Mouse (Mus musculus): ENCODE results near the gene Atg4d.
"Not testable (repeated sequence)": the region's sequence is repeated elsewhere in the genome, so short reads cannot be mapped to it uniquely, and the experiment has no call there.

Gene Atg4d

GRCm38 (mm10) chr9:21275013-21275710, 10.1 kb downstream of the Atg4d start:
- no peak for DNase-seq

- no peak for DNase-seq
These were observed 10.6 kb downstream of the Atg4d start for GRCm38 (mm10) chr9:21275727-21276126.

DNA sequence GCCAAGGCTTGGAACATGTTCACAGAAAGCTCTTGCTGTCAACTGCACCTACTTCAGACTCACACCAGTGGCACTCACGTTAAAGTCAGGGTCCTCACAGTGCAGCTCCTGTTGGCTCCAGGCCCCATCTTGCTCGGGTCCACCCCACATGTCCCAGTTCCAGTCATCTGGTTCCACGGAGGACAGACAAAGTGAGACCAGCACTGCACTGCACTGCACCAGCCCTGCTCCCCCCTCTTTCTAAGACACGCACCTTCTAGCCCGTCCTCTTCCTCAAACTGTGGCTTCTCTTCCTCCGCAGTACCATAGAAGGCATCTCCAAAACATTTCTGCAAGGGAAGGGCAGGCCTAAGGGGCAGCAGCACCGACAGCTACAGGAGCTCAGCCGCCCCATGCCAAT, 11.2 kb downstream of the Atg4d start:
- DNase-seq, result no peak

DNA sequence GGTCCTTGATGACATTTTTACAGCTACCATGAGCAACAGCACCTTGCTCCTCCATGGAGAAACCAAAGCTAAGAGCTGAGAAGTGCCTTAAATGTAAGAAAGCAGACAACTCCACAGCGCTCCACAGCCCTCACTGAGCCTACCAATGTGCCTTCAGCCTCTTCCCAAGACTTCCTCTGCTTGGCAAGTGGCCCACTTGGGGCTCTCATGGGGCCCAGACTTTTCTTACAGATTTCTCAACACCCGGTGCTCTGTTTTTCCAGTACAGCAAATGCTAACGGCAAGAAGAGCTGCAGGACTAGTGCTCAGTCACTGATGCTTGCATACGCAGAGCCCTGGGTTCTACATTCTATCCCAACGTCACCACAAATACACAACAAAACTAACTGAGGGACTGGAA, 12.7 kb downstream of the Atg4d start:
- no peak for DNase-seq

DNA sequence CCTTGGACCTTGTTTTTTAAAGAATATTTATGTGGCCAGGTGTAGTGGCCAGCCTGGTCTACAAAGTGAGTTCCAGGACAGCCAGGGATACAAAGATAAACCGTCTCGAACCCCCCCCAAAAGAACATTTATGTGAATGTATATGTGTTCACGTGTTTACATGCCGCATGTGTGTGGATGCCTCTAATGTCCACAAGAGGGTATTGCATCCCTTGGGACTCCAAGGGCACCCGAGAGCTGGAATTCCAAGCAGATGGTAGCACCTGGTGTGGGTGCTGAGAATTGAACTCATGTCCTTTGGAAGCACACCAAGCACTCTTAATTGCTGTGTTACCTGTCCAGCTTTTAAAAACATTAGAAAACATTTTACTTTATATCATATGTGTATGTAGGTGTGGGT, 18.5 kb downstream of the Atg4d start:
- DNase-seq, result no peak

DNA sequence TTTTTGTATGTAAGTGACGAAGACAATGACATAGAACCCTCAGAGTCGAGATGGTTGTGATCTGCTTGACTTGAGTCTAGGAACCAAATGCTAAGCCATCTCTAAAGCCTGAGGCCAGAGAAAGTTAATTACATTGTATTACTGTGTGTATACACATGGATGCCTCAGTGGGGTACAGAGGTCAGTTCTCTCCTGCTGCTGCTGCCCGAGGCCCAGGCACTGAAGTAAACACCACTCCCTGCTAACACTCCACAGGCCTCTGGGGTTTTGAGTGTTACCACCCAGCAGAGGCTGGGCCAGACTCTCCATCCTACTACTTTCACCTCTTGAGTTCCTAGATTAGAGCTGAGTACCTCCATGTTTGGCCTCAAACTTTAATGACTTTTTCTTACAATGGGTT, 18.9 kb downstream of the Atg4d start:
- DNase-seq, result no peak

- no peak for DNase-seq
These were observed 21.7 kb downstream of the Atg4d start for GRCm38 (mm10) chr9:21286753-21287152.

DNA sequence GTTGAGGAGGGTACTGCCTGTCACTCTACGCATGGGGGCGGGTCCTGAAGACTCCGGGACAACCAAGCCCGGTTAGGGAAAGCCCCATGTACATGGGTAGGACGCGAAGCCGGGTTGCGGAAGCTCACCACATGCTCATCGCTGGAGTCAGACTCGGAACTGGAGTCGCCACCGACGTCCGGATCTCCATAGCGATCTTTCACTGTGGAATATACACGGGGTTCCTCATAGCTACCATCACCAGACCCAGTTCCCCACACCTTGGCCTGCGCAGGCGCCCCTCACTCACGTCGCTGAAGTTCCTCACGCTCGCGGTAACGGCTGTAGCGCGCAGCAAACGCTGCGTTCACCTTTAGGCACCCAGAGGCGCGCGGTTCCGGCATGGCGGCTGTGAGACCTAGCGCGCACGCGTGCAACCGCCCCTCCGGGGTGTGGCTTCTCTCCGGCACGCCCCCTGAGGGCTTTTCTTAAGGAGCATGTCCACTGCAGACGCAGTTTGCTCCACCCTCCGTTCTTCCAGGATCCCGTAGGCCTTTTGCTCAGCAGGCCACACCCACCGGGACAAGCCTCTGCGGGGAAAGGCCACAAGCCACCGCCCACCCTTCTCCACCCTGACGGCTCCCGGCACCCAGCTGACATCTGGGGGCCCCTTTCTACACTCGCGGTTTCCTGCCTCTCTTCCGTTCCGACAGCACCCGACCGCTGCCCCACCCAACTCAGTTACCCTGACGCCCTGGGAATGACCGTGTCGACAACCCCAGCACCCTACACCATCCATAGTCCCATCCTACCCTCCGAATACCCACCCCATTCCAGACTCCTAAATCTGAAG, 22.7 kb downstream of the Atg4d start, which contains the start of gene Kri1:
Gene Kri1, minus strand, starts transcription at position 399 of the 832 bp plus-strand sequence.
- DNase-seq, result peak; percentile 100

DNA sequence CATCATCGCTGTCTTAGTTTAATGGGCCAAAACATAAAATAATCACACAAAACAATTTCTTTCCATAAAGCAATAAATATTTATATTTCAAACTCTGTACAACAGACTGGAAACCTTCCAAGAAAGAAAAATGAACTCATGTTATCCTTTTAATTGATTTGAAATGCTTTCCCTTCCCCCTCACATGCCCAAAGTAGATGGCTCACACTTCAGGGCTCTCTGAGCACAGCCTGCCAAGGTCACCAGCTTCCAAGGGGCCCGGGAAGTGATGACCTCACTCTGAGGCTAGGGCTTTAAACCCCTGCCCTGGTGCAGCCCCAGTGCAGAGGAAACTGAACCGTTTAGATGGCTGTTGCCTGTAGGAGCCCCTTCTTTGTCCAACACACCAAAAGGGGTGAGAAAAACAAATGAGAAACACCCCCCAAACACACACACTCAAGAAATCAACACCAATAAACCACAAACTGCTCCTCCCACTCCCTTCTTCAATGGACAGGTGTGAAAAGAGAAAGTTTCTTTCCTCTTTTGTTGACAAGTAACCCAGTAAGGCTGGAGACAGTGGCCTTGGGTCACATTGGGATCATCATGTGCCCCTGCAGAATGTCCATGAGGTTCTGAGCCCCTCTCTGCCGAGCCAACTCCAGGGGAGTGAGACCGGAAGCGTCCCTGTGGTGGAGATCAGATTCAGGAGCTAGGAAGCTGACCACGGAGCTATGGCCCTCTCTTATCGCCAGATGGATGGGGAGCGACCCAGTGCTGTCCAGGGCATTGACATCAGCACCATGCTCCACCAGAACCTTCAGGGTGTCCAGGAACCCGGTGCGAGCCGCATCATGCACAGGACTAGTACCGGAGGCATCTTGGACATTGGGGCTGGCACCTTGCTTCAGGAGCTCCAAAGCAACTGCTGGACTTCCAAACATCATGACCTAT, 23.6 kb downstream of the Atg4d start:
- peak; percentile 37 for DNase-seq

DNA sequence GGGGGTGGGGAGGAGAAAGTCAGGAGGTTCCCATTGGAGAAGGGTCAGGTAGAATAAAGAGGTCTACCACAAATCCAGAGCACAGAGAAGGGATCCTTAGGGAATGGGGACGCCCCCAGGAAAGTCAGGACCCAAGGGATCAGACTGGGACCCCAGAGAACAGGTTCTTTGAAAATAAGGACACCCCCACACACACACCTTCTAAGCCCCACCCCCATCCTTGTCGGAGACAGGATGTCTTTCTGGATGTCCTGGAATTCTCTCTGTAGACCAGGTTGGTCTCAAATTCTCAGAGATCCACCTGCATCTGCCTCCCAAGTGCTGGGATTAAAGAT, 24.2 kb downstream of the Atg4d start:
- DNase-seq, result no peak

DNA sequence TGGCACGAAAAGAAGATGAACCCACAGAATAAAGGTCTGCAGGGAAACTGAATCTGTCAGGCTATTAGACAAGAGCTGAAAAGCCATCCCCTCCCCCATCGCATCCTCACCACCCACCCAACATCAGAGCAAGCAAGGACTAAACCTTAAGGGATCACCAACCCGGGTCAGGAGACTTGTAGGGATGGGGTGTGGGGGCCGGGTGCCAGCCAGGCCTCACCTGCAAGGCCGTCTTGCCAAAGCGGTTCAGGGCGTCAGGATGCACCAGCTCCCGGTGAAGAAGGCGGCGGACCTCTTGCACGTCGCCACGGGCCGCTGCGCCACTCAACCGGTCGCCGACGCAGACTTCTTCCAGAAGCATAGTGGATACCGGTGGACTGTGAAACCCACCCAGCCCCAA, 25.5 kb downstream of the Atg4d start:
- no peak for DNase-seq

DNA sequence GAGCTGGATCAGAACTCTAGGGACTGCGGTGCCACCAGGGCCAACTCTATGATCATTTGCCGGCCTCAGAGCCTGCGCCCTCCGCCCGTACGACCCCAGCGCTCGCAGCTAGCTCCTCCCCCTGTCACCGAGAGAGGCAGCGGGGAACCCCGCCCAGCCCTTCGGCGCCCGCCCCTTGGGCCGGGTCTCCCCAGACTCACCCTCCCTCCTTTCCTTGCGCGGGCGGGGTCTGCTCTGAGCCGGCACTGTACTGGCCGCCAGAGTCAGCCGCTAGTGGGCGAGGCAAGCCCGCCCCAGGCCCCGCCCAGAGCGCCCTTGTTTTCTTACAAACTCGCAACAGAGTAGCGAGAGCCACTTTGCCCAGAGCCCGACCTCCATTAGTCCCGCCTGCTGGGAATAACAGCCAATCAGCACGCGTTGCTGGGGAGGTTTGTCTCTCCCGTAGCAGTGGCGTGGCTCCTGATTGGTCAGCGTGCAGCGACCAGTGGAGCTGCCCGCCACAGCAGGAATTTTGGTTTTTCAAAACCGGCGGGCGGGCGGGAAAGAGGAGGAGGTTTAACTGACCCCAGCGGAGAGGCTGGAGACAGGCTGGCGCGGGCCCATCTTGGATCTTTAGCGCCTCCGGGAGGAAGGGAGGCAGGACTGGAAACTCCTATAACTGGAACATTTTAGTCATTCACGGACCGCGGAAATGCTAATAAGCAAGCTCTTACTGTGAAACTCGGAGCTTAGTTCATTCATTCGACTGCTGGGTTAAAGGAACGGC, 26.1 kb downstream of the Atg4d start, which contains the start of gene Cdkn2d:
Gene Cdkn2d, minus strand, starts transcription at position 386 of the 766 bp plus-strand sequence.
- peak; percentile 100 for DNase-seq

GRCm38 (mm10) chr9:21291868-21292267, 26.8 kb downstream of the Atg4d start:
- DNase-seq, result not testable (repeated sequence)

GRCm38 (mm10) chr9:21292271-21292670, 27.2 kb downstream of the Atg4d start:
- DNase-seq, result no peak

DNA sequence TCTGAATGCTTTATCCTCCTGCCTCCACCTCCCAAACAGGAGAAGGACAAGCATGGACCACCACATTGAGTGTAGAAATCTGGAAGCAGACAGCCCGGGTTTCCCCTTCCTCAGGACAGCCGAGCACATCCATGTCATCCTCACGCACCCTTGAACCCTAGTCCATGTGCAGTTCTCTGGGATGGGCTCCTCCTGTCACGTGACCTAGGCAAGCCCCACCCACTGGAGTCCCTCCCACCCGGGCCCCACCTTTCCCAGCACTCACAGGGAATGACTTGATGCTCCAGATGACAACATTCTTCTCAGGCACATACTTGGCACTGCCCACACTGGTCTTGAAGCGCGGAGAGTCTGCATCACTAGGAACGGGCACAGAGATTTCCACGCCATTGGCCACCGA, 33.9 kb downstream of the Atg4d start:
- no peak for DNase-seq

- DNase-seq, result no peak
These were observed 40.0 kb downstream of the Atg4d start for GRCm38 (mm10) chr9:21305065-21305464.

- peak; percentile 56 for DNase-seq
These were observed 44.2 kb downstream of the Atg4d start for GRCm38 (mm10) chr9:21309150-21309741.

DNA sequence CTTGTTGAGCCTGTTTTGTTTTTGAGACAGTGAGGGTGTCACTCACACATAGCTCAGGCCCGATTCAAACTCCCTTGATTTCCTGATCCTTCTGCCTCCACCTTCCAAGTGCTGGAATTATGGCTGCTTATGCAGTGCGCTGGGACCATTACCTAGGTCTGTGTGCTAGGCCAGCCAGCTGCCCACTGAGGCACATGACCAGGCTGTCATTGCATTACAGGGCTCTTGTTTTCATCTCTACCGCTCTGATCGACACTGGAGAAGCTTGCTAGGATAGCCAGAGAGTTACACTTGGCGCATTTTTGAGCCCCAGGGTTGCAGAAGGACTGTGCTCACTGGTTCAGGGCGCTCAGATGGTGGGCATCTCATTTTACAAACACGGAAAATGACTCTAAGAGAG, 46.6 kb downstream of the Atg4d start:
- DNase-seq, result no peak

DNA sequence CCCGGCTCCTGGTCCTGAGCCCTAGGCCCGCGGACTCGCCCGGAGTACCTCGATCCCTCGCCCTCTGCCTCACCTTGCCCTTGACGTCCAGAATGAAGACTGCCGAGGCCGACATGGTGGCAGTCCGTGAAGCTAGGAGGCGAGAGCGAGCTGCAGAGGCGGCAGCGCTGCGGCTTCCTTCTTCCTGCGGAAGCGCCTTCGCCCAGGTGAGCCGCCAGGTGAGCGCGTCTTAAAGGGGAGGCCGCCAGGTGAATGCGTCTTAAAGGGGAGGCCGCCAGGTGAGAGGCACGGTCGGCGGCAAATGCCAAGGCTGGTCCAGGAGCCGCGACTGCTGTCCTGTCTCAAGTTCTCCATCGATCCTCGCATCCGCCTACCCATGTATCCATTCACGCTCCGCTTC, 47.0 kb downstream of the Atg4d start, which contains the start of gene Ap1m2:
Gene Ap1m2, minus strand, starts transcription at position 204 of the 400 bp plus-strand sequence.
- DNase-seq, result peak; percentile 76

DNA sequence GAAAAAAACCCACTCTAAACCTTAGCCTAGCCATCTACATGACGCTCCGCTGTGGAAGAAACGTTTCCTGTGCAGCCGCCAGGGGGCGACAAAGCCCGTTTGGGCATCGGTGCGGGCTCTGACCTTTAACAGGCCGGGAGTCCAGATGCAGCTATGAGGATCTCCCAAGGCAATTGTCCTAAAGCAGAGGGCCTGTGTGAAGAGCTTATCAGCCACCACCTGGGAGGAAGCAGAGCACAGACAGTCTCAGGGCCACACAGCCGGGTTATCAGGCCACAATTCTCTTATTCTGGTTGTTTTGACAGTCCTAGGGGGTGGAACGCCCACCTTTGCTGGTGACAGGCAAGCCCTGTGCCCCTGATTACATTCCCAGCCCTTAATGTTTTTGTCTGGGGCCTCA, 48.3 kb downstream of the Atg4d start:
- peak; percentile 92 for DNase-seq

- DNase-seq, result no peak
These were observed 49.5 kb downstream of the Atg4d start for GRCm38 (mm10) chr9:21314367-21315140.

Measured in lung, postnatal 36 days (tissue).